Mouse (Mus musculus) WW6 (cell line): ENCODE results near the gene Dnajb2.

Source experiments
- DNase-seq: peaks from one replicate; pipeline ENCODE4 v3.0.0-alpha.2; 2013; ENCODE audit warnings: low read depth, low spot score

Gene Dnajb2

DNA sequence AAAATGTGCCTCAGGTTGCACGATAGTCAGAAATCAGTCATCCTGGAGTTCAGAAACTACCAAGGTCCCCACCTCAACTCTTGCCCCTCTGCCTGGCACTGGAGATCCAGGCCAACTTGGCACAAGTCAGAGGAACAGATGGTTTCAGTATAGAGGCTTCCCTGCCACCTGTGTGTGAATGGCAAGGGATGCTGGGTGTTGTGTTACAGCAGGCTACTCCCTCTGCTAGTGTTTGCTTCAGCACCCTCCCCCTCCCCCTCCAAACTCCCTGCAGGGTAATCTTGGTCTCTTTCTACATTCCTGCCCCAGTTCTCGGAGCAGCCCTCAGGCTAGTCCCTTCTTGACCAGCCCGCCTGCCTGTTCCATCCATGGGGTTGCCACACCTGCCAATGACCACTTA, 14.3 kb downstream of the Dnajb2 start:
- no peak for DNase-seq

DNA sequence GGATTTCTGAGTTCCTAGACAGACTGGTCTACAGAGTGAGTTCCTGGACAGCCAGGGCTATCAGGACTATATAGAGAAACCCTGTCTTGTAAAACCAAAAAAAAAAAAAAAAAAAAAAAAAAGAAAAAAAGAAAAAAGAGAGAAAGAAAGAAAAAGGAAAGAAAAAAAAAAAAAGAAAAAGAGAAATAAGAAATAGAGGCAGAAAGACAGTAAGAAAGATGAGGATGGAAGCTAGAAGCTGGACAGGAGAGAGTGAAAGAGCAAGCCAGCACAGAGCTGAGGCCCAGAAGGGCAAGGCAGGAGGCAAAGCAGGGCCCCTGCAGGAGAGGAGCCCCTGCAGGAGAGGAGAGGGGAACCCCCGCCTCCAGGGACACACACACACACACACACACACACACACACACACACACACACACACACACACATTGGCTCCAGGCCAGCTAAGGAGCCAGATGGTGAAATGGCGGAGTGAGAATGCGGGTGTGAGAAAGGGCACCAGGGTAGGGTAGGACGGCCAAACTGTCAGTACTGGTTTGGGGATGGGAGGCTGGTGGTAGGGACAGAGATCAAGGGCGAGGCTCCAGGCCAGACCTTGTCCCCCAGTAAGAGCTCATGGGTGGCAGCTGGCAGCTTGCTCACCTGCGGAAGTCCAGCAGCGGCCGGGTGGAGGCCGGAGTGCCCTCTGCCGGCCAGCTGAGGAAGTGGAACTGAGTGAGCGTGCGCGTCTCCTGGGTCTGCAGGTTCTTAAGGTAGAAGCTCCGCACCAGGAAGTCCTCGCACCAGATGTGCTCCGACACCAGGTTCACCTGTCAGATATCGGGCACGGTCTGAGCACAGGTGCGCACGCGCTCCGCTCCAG, 15.1 kb downstream of the Dnajb2 start:
- no peak for DNase-seq

GRCm38 (mm10) chr1:75252308-75252707, 16.1 kb downstream of the Dnajb2 start:
- DNase-seq: no peak

- no peak for DNase-seq
These were observed 16.8 kb downstream of the Dnajb2 start for GRCm38 (mm10) chr1:75253029-75253428.

GRCm38 (mm10) chr1:75253849-75254624, 17.8 kb downstream of the Dnajb2 start:
- DNase-seq: no peak

DNA sequence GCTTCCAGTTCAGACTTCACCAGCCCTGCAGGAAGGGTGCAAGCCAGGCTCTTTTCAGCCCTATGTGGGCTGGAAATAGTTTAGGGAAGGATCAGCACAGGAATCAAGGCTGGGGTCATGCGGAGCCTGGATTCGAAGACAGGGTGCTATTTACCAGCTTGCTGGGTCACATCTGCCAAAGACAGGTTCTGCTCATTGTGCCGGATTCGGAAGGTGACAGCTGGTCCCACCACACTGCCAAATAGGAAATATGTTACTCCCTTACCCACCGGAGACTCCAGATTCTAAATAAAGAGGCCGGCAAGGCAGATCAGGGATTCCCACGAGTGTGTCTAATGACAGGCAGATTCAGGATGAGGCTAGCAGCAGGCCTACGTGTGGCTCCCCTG, 18.4 kb downstream of the Dnajb2 start:
- no peak for DNase-seq

- no peak for DNase-seq
These were observed 19.4 kb downstream of the Dnajb2 start for GRCm38 (mm10) chr1:75255516-75256046.

DNA sequence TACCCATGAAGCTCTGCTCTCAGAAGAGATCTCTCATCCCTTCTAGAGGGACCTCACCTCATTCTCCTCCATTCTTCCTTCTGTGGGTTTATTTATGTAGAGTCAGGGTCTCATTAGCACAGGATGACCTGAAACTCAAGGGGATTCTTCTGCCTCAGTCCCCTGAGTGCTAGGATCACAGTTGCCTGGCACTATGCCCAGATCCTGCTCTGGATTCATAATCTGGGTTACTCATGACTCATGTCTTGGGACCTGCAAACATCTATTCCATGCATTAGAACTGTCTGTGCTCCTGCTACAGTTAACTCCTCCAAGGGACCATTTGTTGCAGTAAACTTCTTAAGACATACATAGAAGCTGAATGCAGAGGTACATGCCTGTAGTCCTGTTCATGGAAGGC, 25.1 kb downstream of the Dnajb2 start:
- DNase-seq: no peak

- DNase-seq: no peak
These were observed 27.1 kb downstream of the Dnajb2 start for GRCm38 (mm10) chr1:75262969-75263951.

DNA sequence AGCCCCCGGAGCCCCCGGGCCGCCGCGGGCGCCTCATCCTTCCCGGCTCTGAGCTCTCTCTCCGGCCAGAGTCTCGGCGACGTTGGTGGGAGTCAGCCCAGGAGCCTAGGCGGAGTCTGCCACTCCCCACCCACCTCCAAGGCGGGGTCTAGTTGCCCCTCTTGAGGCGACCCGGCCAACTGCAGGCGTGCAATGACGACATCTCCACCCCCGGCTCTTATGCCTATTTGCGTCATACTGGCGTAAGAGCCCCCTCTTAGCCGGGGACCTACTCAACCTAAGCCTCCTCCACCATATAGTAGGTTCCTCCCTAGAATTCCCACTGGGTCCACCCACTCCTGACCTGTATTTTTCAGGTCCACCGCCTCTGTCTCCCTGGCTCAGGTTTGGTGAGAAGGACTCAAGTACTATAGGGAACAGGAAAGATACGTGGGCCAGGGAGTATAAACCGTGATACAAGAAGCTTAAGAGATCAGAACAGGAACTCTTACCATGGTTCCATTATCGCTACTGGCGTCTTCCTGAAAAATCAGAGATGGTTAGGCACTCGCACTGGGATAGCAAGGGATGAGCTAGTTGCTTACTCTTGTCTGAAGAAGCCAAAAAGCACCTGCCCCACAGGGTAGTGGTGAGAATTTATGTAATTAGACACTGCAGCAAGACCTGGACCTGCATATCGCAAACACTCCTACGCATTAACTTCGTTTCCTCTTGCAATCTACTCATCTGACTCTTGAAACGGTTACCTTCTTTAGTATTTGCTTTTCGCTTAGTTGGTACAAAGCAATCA, 28.1 kb downstream of the Dnajb2 start, which contains the start of gene Ptprn:
Gene Ptprn, minus strand, starts transcription at position 412 of the 790 bp plus-strand sequence.
- DNase-seq: no peak

- no peak for DNase-seq
These were observed 41.3 kb downstream of the Dnajb2 start for GRCm38 (mm10) chr1:75277195-75278188.

DNA sequence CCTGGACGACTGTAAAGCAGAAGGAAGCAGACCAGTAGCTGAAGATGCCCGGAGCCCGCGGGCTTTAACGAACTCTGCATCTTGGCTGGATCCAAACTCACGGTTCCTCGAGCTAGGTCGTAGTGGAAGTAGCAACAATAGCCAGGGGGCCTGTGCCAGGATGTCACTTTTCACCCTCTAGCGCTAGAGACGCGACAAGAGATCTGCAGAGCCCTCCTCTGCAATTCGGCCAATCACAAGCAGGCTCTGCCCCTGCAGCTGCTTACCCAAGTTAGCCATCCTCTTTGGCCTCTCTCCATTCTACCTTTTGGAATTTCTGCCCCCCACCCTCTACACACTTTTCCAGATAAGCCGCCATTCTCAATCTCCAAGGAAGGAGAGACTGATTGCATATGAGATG, 42.0 kb downstream of the Dnajb2 start, which contains the start of gene Resp18:
Gene Resp18, minus strand, starts transcription at position 188 of the 400 bp plus-strand sequence.
- no peak for DNase-seq

GRCm38 (mm10) chr1:75283017-75283416, 46.8 kb downstream of the Dnajb2 start:
- no peak for DNase-seq

DNA sequence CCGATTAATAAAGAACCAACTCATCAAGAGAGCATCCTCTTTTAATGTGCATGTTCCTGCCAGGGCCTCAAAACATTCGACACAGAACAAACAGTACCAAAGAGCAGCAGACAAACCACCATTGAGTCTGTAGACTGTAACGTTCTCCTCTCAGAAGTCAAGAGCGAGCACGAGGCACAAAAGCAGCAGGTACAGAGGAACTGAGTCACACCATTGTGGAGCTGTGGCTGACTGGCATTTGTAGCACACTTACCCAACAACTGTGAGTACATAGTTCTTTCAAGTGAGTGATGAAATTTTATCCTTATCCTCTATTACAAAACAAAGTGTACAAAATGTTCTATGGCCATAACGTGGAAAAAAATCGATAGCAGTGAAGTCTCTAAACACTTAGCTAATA, 48.7 kb downstream of the Dnajb2 start:
- DNase-seq: no peak

DNA sequence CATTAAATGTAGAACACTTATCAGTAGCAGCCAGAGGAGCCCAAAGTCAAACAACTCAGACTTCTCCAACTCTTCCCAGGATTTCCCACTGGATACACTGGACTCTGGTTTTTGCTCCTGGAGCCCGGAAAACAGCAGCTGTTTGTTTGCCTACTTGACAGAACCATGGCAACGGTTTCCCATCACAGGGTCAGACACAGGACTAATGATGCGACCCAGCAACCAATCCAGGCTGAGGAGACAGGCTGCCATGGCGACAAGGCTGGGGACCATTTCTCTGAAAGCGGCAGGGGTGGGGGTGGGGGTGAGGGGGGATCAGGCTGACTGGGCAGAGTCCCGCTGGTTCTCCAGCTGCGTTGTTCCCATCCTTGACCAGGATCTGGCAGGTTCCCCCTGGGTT, 53.2 kb downstream of the Dnajb2 start:
- DNase-seq: no peak

- DNase-seq: no peak
These were observed 53.8 kb downstream of the Dnajb2 start for GRCm38 (mm10) chr1:75289888-75290431.

- no peak for DNase-seq
These were observed 54.4 kb downstream of the Dnajb2 start for GRCm38 (mm10) chr1:75290582-75290981.

DNA sequence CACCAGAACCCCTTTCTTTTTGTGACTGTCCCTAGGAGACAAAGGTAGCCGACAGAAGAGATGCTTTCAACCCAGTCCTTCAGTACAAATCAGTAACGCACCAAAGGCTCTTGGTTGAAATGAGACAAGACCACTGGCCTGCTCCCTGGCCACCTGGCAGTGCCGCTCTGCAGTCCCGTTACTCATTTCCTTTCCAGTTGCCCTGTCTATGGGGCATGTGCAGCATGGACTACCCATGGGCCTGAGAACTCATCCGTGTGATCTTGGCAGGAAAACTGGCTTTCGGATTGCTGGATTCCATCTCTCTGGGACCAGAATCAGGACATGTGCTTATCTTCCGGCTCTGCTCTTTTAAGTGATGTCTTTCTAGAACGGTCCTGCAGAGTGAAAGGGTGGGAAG, 55.1 kb downstream of the Dnajb2 start:
- no peak for DNase-seq
